Mouse (Mus musculus) neural tube, embryonic 14.5 days (tissue): ENCODE results near the gene Them7. TPM values are rescaled to one million over a fixed set of nuclear protein-coding genes. Genes with fewer than 3 reads are reported as not detected.

Experiments
- ATAC-seq: fragments of 200-750 bp; cut with Nextera tagmentation; 2 replicates; pipeline ENCODE4 v1.8.0; 2017; ENCODE audit warnings: low read depth, mild to moderate bottlenecking, moderate TSS enrichment, moderate library complexity
- H3K27ac ChIP-seq: fragments of 300-500 bp; sonication (generic); 2 replicates; pipeline ENCODE4 v1.5.1; 2014; ENCODE audit warnings: low read depth, mild to moderate bottlenecking, control low read depth, low read length, moderate library complexity, mixed read lengths
- H3K27me3 ChIP-seq: fragments of 300-500 bp; sonication (generic); 2 replicates; pipeline ENCODE4 v1.6.1; 2014; ENCODE audit warnings: low read length; ENCODE audit not compliant: control insufficient read depth, insufficient read depth
- H3K36me3 ChIP-seq: fragments of 300-500 bp; sonication (generic); 2 replicates; pipeline ENCODE4 v1.6.1; 2014; ENCODE audit warnings: low read length, mixed read lengths; ENCODE audit not compliant: control insufficient read depth, insufficient read depth
- H3K4me1 ChIP-seq: fragments of 300-500 bp; sonication (generic); 2 replicates; pipeline ENCODE4 v1.6.1; 2014; ENCODE audit warnings: low read length; ENCODE audit not compliant: control insufficient read depth, insufficient read depth
- H3K4me2 ChIP-seq: fragments of 300-500 bp; sonication (generic); 2 replicates; pipeline ENCODE4 v1.6.1; 2014; ENCODE audit warnings: mild to moderate bottlenecking, low read depth, low read length, control low read depth
- H3K4me3 ChIP-seq: fragments of 300-500 bp; sonication (generic); 2 replicates; pipeline ENCODE4 v1.5.1; 2014; ENCODE audit warnings: low read depth, low read length, control low read depth, mixed read lengths
- H3K9ac ChIP-seq: fragments of 300-500 bp; sonication (generic); replicated peaks from 2 replicates; pipeline ENCODE4 v1.6.1; 2014; ENCODE audit warnings: low read depth, mild to moderate bottlenecking, control low read depth, low read length, mixed read lengths
- H3K9me3 ChIP-seq: fragments of 300-500 bp; sonication (generic); 2 replicates; pipeline ENCODE4 v1.6.1; 2016; ENCODE audit warnings: low read length; ENCODE audit not compliant: control insufficient read depth
- WGBS: fragments of 180-500 bp; shearing (Covaris S2); extraction: QIAGEN DNeasy Blood & Tissue Kit; methylation state at CpG from one replicate; pipeline ENCODE4 v1.1.7; 2014; 5-methylcytosine and 5-hydroxymethylcytosine counted together
- polyA plus RNA-seq: library from polyadenylated mRNA; unstranded; fragments of >200 nt; fragmentation: Nextera tagmentation; extraction: Ambion mirVana; gene quantifications from 2 replicates; pipeline ENCODE4 v1.2.1, GENCODE M21; 2014

Them7 gene
- polyA plus RNA-seq, 1 experiment from 2014 or later, result 0.20 TPM

- no peaks in the 10 kb centered on the region; the same call in 1 of the 2 replicates for H3K4me1 ChIP-seq
- no peaks in the 10 kb centered on the region for H3K9me3 ChIP-seq
- 41% methylated on average over 8 of the region's 8 CpGs for WGBS
- H3K36me3 ChIP-seq, result no peaks in the 10 kb centered on the region
- no peak overlapping the region for H3K9ac ChIP-seq
- no peaks in the 10 kb centered on the region for H3K27me3 ChIP-seq
- H3K27ac ChIP-seq, result no peak overlapping the region
- no peak overlapping the region for H3K4me2 ChIP-seq
- ATAC-seq, result peak; percentile 57; the same call in 1 of the 2 replicates
- no peak overlapping the region for H3K4me3 ChIP-seq
Observed at GRCm38 (mm10) chr2:105416660-105417348, 192.7 kb downstream of the Them7 start.

GRCm38 (mm10) chr2:105417663-105418062 is 193.5 kb downstream of the Them7 start:
- Histone ChIP-seq H3K4me2 (no peak overlapping the region), H3K27me3 (no peaks in the 10 kb centered on the region), H3K9ac (no peak overlapping the region), H3K4me3 (no peak overlapping the region), H3K4me1 (no peaks in the 10 kb centered on the region; the same call in 1 of the 2 replicates), H3K9me3 (no peaks in the 10 kb centered on the region), H3K36me3 (no peaks in the 10 kb centered on the region), H3K27ac (no peak overlapping the region)
- 85% methylated on average over 5 of the region's 5 CpGs for WGBS
- ATAC-seq, result no peak

- no peak for ATAC-seq
- H3K27me3 ChIP-seq, result no peaks in the 10 kb centered on the region
- 86% methylated on average over 12 of the region's 12 CpGs for WGBS
Observed at GRCm38 (mm10) chr2:105418629-105419227, 194.6 kb downstream of the Them7 start.

GRCm38 (mm10) chr2:105427447-105427846 is 203.3 kb downstream of the Them7 start:
- WGBS, result 85% methylated on average over 8 of the region's 8 CpGs
- H3K4me3 ChIP-seq, result no peak overlapping the region
- H3K36me3 ChIP-seq, result no peaks in the 10 kb centered on the region
- no peak overlapping the region for H3K27ac ChIP-seq
- H3K4me1 ChIP-seq, result no peaks in the 10 kb centered on the region
- H3K4me2 ChIP-seq, result no peak overlapping the region
- ATAC-seq, result no peak
- H3K9me3 ChIP-seq, result no peaks in the 10 kb centered on the region
- no peaks in the 10 kb centered on the region for H3K27me3 ChIP-seq
- H3K9ac ChIP-seq, result no peak overlapping the region

More at GRCm38 (mm10) chr2:105418629-105419227, 194.6 kb downstream of the Them7 start:
- Histone ChIP-seq H3K9me3 (no peaks in the 10 kb centered on the region), H3K4me2 (no peak overlapping the region), H3K36me3 (no peaks in the 10 kb centered on the region), H3K27ac (no peak overlapping the region), H3K9ac (no peak overlapping the region), H3K4me1 (no peaks in the 10 kb centered on the region), H3K4me3 (no peak overlapping the region)

GRCm38 (mm10) chr2:105428029-105428428 is 203.9 kb downstream of the Them7 start:
- Histone ChIP-seq H3K4me1 (no peaks in the 10 kb centered on the region), H3K9me3 (no peaks in the 10 kb centered on the region), H3K4me2 (no peak overlapping the region), H3K27ac (no peak overlapping the region), H3K36me3 (no peaks in the 10 kb centered on the region), H3K9ac (no peak overlapping the region), H3K27me3 (no peaks in the 10 kb centered on the region), H3K4me3 (no peak overlapping the region)
- WGBS, result 4% methylated on average over 12 of the region's 12 CpGs
- ATAC-seq, result peak; percentile 67; the same call in 1 of the 2 replicates

- 22% methylated on average over 6 of the region's 6 CpGs for WGBS
- Histone ChIP-seq H3K4me2 (no peak overlapping the region), H3K4me1 (no peaks in the 10 kb centered on the region), H3K9ac (no peak overlapping the region), H3K27me3 (no peaks in the 10 kb centered on the region), H3K36me3 (no peaks in the 10 kb centered on the region), H3K9me3 (no peaks in the 10 kb centered on the region), H3K27ac (no peak overlapping the region), H3K4me3 (no peak overlapping the region)
- ATAC-seq, result no peak
Observed at GRCm38 (mm10) chr2:105428467-105428866, 204.3 kb downstream of the Them7 start.

Other genes starting within 250 kb of the Them7 start
- 194 and 200 TPM in 2 replicates for gene Eif3m, start 207.2 kb upstream of the Them7 start, polyA plus RNA-seq
- gene Gm11060, start 132.3 kb upstream of the Them7 start, polyA plus RNA-seq, result not detected in 2 replicates
- 2.2 TPM in 2 replicates for gene Wt1, start 97.8 kb upstream of the Them7 start, polyA plus RNA-seq
- gene Rcn1, start 175.0 kb downstream of the Them7 start, polyA plus RNA-seq, result 18.9 and 69.8 TPM in 2 replicates